Comparison of ENCODE assay signal across 8 mouse cellular contexts in genomic region chr19:41206811-41207344, GRCm38 (mm10). TPM values are rescaled to one million over a fixed set of nuclear protein-coding genes. Genes with fewer than 3 reads are reported as not detected.
DNase-seq lines count a peak whose midpoint lies in the region; ATAC-seq lines count a peak whose summit lies in the region.

Gene Tll2, minus strand, starts transcription at chr19:41206835.

- DNase-seq in spleen, postnatal 36 days (ENCODE audit: low spot score in 2 of 2), result peak; percentile 15 to 30
- no peak for DNase-seq in spleen, adult 12 weeks (ENCODE audit: low spot score)
- DNase-seq in kidney, adult 9 months, result peak; percentile 24
- DNase-seq in lung, adult 18-20 months, result peak; percentile 49 to 66
- DNase-seq in thymus, postnatal 10 days (ENCODE audit: low spot score in 2 of 2), result peak; percentile 9 to 15

- peaks cover 18% of the 10 kb centered on the region for H3K4me1 ChIP-seq in embryonic facial prominence, embryonic 15.5 days
- peaks cover 18% of the 10 kb centered on the region for H3K4me1 ChIP-seq in heart, embryonic 13.5 days
- peaks cover 23% of the 10 kb centered on the region for H3K4me1 ChIP-seq in neural tube, embryonic 13.5 days (replicated peaks)

- no peaks in the 10 kb centered on the region for H3K9me3 ChIP-seq in embryonic facial prominence, embryonic 15.5 days (replicated peaks)
- no peaks in the 10 kb centered on the region for H3K9me3 ChIP-seq in heart, embryonic 13.5 days
- H3K9me3 ChIP-seq in neural tube, embryonic 13.5 days, result no peaks in the 10 kb centered on the region

- no peak within 1 kb of the TSS for H3K27ac ChIP-seq in embryonic facial prominence, embryonic 15.5 days (replicated peaks)
- H3K27ac ChIP-seq in heart, embryonic 13.5 days (replicated peaks), result no peak within 1 kb of the TSS
- H3K27ac ChIP-seq in neural tube, embryonic 13.5 days (replicated peaks), result no peak within 1 kb of the TSS

- no peak within 1 kb of the TSS for H3K9ac ChIP-seq in embryonic facial prominence, embryonic 15.5 days
- peak within 1 kb of the TSS; percentile 60 for H3K9ac ChIP-seq in heart, embryonic 13.5 days
- peak within 1 kb of the TSS; percentile 68 for H3K9ac ChIP-seq in neural tube, embryonic 13.5 days

- H3K4me2 ChIP-seq in embryonic facial prominence, embryonic 15.5 days (replicated peaks), result peak within 1 kb of the TSS; percentile 93
- H3K4me2 ChIP-seq in heart, embryonic 13.5 days, result peak within 1 kb of the TSS; percentile 82
- peak within 1 kb of the TSS; percentile 93 for H3K4me2 ChIP-seq in neural tube, embryonic 13.5 days

- H3K36me3 ChIP-seq in embryonic facial prominence, embryonic 15.5 days, result 0 out of 2 replicates have a peak, but pooled peaks cover 7% of the 10 kb centered on the region
- peaks cover 22% of the 10 kb centered on the region for H3K36me3 ChIP-seq in heart, embryonic 13.5 days
- H3K36me3 ChIP-seq in neural tube, embryonic 13.5 days, result peaks cover 8% of the 10 kb centered on the region; the same call in 1 of the 2 replicates

- ATAC-seq in embryonic facial prominence, embryonic 15.5 days (ENCODE audit: insufficient number of reproducible peaks, low FRiP score, low TSS enrichment, low read depth), result peak; percentile 88
- ATAC-seq in heart, embryonic 13.5 days (ENCODE audit: extremely low read depth, insufficient number of reproducible peaks, low FRiP score, low TSS enrichment), result peak; percentile 58; the same call in 1 of the 2 replicates
- ATAC-seq in neural tube, embryonic 13.5 days (ENCODE audit: low read depth), result peak; percentile 94

- peak within 1 kb of the TSS; percentile 47 for H3K4me3 ChIP-seq in embryonic facial prominence, embryonic 15.5 days (replicated peaks)
- H3K4me3 ChIP-seq in heart, embryonic 13.5 days, result peak within 1 kb of the TSS; percentile 52
- peak within 1 kb of the TSS; percentile 44 for H3K4me3 ChIP-seq in neural tube, embryonic 13.5 days

- WGBS in embryonic facial prominence, embryonic 15.5 days, result 2% methylated on average over 32 of the region's 32 CpGs
- WGBS in heart, embryonic 13.5 days, result 1% methylated on average over 32 of the region's 32 CpGs
- WGBS in neural tube, embryonic 13.5 days, result 2% methylated on average over 32 of the region's 32 CpGs

- peaks cover 48% of the 10 kb centered on the region for H3K27me3 ChIP-seq in embryonic facial prominence, embryonic 15.5 days
- H3K27me3 ChIP-seq in heart, embryonic 13.5 days (replicated peaks), result peaks cover 73% of the 10 kb centered on the region
- peaks cover 52% of the 10 kb centered on the region for H3K27me3 ChIP-seq in neural tube, embryonic 13.5 days

RNA-seq across cellular contexts. Expression of gene Tll2, which starts in this region (rescaled TPM):
- 0.76 and 0.97 TPM in 2 replicates for polyA plus RNA-seq in embryonic facial prominence, embryonic 15.5 days (2015; fragmentation: Nextera tagmentation; extraction: Ambion mirVana)
- polyA plus RNA-seq in heart, embryonic 13.5 days (2015; fragmentation: Nextera tagmentation; extraction: Ambion mirVana), result 0.05 TPM in 1 of 2 replicates, not detected in the other
- 1.1 and 1.4 TPM in 2 replicates for polyA plus RNA-seq in neural tube, embryonic 13.5 days (2015; fragmentation: Nextera tagmentation; extraction: Ambion mirVana)

Comparison
In these comparisons a context has a peak if more than half of its experiments do, and no peak if none do; other contexts are left out.
1. Peak in ATAC-seq, H3K4me3 ChIP-seq and H3K4me2 ChIP-seq in embryonic facial prominence, embryonic 15.5 days; RNA of the gene not detected or under 1 TPM.
2. Peak in ATAC-seq, H3K4me3 ChIP-seq, H3K9ac ChIP-seq and H3K4me2 ChIP-seq in heart, embryonic 13.5 days; RNA of the gene not detected or under 1 TPM.